Mouse (Mus musculus) cerebellum, adult 11 months (tissue): Measurements from ENCODE around the gene Ankrd1.

Source experiments
- DNase-seq: peaks from one replicate; pipeline ENCODE4 v3.0.0; 2022

Gene Ankrd1

DNA sequence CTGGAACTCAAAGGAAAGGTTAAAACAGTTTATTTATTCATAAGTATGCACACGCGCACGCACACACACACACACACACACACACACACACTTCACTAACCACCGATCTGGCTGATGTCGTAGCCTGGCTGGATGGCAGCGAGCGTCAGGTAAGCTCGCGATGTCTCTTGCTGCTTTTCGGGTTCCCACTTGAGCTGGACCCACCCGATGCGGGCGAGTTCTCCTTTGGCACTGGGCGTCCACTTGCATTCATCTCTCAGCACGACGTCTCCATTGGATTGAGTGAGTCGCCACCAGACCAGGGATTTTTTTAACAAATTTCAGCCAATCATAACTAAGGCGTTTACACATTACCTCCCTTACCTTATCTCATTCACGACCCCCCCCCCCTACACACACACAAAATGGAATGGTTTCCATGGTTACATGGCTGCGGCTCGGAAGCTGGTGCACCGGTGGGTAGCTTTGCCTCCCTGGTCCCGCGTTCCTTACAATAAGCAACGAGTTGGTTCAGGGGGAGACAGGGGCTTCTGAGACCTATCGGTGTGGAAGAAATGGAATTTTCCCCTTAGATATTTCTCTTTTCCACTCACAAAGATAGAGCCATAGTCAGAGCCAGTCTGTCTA is 10.5 kb downstream of the Ankrd1 start:
- DNase-seq = no peak

DNA sequence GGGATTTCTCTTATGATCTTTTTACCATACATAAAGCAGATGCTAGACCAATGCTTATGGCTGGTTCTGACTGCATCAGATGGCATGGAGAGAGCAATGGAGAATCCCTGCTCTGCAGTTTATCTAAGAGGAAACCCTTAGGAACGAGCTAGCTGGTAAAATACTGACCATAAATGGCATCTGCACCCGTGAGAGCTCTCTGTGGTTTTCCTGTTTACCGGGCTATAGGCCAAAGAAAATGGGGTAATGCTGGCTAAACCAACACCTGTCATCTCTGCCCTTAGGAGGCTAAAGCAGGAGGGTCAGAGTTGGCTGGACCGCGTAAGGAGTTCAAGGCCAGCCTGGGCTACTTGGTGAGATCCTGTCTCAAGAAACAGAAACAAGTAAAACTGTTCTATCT is 16.0 kb downstream of the Ankrd1 start:
- DNase-seq = no peak

DNA sequence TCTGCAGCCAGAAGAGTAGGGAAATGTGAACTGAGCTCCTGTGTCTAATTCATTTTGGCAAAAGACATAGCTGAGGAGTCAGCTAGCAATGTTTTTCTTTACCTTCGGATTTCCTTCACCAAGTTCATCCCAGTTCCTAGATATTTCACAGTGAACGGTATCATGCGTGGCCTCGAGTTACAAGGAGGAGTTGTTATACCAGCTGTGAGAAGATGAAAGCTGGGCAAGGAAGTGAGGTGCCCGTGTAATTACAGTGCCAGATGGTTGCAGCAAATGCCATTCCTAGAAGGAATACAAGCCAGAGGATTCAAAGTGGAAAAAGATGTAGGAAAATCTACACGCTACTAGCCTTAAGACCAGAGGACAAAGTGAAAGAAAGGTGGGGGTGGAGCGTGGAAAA is 21.0 kb downstream of the Ankrd1 start:
- DNase-seq = no peak

DNA sequence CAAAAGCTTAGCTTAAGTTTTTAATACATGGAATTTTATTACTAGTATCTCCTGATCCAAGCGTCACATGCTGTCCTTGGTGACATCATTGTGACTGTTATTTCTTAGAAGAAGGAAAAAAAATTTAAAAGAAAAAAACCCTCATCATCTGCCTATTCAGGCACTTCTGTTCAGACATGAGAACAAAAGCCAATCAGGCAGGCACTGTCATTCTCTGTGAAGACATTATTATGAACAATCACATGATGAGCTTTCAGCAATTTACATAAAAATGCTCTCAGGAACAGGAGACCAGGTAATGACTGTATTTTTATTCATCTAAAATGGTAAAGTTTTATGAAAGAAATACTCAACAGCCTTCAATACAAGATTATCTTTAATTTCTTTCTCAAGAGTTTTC is 21.6 kb downstream of the Ankrd1 start:
- DNase-seq = no peak

DNA sequence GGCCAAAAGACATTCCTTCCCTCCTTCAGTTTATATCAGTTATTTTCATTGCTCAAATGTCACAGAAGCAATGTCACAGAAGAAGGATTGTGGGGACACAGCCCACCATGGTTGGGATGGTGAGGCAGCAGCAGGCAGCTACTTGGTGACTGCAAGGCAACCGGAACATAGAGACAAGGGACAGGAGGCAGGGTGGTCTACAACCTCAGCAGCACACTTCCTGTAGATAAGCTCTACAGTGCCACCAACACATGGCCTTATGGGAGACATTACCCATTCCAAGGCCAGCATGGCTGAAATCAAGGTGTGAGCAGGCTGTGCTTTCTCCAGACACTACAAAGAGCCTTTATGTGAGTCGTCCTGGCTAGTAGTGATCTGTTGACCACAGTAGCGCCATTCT is 22.7 kb downstream of the Ankrd1 start:
- no peak for DNase-seq

DNA sequence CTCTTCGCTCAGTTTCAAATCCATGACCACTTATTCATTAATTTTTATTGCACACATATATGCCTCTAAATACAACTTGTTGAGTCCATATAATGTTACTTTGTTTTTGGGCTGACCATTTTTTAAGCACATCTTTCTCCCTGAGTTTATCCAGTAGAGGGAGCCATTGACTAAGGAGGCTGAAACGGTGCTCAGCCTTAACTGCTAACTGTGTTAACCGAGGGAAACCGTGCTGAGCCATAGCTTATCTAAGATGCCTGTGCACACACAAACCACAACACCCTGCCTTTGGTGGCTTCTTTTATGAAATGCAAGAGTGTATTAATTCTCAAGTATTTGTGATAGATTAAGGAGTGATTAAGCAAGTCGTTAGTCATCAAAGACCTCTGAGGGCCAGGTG is 29.1 kb downstream of the Ankrd1 start:
- DNase-seq = no peak

DNA sequence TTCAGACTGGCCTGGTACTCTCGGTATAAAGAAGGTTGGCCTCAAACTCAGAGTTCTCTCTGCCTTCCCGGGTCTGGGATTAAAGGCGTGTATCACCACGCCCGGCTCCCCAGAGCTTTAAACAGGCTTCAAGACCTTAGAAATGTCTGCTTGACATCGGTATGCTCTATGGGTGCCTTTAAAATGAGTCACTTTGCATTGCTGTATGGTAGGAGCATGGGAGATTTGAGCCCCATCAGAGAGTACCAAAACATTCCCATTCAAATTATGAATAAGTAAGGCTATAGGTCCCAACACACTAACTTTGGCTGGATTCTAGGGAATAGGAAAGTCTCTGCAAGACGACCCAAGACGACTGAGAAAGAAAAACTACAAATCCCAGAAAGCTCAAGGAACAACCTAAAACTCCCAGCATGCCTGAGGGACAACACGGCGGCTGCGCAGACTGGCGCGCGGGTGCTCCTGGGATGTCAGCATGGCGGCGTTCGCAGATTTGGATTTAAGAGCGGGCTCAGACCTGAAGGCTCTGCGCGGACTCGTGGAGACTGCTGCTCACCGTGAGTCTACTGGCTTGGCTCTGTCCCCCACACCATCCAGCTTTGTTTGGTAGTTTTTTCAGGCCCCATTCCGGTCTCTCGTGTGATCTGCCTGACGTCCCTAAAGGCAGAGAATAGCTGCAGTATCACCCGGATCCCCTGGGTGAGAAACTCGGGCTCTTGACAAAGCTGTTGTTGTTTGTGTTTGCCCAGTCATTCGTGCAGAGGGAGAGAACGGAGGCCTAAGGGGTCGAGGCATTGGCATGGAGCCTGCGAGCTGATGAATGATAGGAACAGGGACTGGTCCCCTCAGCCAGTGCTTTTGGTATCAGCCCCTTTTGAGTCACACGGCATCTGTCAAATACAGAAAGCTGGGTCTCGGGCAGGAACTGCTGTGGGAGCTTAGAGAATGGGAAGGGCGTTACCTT is 36.4 kb downstream of the Ankrd1 start, which contains the start of gene Rpp30:
TSS of gene Rpp30 (plus strand) at position 455 of the 964 bp plus-strand sequence.
- DNase-seq = peak; percentile 79

DNA sequence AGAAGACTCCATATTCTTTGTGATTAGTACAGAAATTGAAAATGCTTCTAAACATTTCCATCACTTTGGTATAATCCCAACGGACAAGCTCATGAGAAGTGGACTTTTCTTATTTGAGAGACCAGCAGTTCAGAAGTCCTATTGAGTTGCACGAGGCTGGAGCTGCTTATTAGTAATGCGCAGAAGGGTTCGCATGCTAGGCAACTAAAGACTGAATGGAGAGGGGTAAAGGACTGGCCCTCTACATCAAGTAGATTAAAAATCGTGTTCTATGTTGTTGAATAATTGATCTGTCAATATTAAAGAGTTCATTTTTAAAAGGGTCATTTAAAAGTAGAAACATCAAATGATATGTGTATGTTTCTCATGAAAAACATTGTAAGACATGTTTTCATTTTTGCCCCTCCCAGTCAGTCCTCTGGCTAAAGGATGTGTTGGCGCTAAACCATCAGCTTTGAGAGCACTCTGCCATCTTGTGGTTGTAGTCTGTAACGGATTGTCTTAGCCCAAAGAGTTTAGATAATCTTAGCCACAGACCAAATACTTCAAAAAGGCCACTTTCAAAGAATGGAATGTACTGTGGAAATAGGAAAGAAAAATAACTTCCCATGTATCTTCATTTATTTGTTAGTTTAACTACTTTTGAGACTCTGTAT is 37.2 kb downstream of the Ankrd1 start:
- DNase-seq = peak; percentile 12

DNA sequence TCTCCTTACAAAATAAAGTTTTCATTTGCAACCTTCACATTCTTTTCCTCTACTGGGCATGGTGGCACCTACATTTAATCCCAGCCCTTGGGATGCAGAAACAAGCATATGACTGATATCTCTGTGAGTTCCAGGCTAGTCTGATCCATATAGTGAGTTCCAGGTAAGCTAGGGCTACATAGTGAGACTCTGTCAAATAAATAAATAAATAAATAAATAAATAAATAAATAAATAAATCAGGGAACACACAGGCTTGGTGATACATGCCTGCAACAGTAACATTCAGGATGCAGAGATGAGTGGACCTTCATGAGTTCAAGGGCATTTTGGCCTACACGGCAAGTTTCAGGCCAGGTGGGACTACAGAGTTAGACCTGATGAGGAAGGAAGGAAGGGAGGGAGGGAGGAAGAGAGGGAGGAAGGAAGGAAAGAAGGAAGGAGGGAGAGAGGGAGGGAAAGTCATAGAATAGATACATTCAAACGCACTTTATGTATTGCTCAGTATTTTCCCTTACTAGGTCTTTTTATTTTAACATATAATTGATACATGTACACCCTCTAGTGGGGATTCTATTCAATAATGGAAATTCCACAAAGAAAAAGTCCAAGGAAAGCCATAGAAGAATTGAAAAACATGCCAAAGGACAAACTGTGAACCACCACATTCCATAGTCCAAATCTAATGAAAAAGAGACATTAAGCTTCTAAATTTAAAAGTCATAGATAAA is 56.9 kb downstream of the Ankrd1 start:
- no peak for DNase-seq
